Mouse (Mus musculus) cerebellum, postnatal 4 days (tissue): ENCODE results near the gene Glra4.
"Not testable (repeated sequence)": the region's sequence is repeated elsewhere in the genome, so short reads cannot be mapped to it uniquely, and the experiment has no call there.

Source experiments
- DNase-seq, 2 experiments: peaks; one replicate each; pipeline ENCODE4 v3.0.0; 2022; ENCODE audit warnings: low spot score in 2 of 2, mixed read lengths in 1 of 2

The Glra4 gene

GRCm38 (mm10) chrX:136732016-136732415, 47.9 kb downstream of the Glra4 start:
- DNase-seq: no peak

GRCm38 (mm10) chrX:136714742-136715474, 65.0 kb downstream of the Glra4 start:
- DNase-seq: not testable (repeated sequence)

- peak in 1 of 2 experiments; percentile 3 for DNase-seq
Measured at GRCm38 (mm10) chrX:136708782-136709181, 71.2 kb downstream of the Glra4 start.

- DNase-seq: peak; percentile 20 to 45
Measured at GRCm38 (mm10) chrX:136708168-136708681, 71.7 kb downstream of the Glra4 start.
